Mouse (Mus musculus) E14TG2a.4 (cell line): ENCODE data around the gene Ces1e.

Source experiments
- CTCF ChIP-seq: conservative IDR thresholded peaks from 2 replicates; pipeline ENCODE4 v1.5.1; 2014; ENCODE audit warnings: low read length
- NANOG ChIP-seq: IDR thresholded peaks from 2 replicates; pipeline ENCODE4 v1.6.1; 2014; ENCODE audit warnings: borderline replicate concordance, low read length, mixed read lengths
- POU5F1 ChIP-seq: IDR thresholded peaks from 2 replicates; pipeline ENCODE4 v1.6.1; 2014; ENCODE audit warnings: low read length, borderline replicate concordance

GRCm38 (mm10) chr8:93246057-93246456 lies 16.6 kb upstream of the Ces1e start:
- TF ChIP-seq CTCF: no peak
- no peak for TF ChIP-seq NANOG
- TF ChIP-seq POU5F1: no peak
